Mouse (Mus musculus): Measurements from ENCODE around the gene Cep170b. TPM values are rescaled to one million over a fixed set of nuclear protein-coding genes. Genes with fewer than 3 reads are reported as not detected.

Gene Cep170b
- total RNA-seq, 4 experiments from 2014 or later = 43.6 to 74.0 (median 59.1) TPM

DNA sequence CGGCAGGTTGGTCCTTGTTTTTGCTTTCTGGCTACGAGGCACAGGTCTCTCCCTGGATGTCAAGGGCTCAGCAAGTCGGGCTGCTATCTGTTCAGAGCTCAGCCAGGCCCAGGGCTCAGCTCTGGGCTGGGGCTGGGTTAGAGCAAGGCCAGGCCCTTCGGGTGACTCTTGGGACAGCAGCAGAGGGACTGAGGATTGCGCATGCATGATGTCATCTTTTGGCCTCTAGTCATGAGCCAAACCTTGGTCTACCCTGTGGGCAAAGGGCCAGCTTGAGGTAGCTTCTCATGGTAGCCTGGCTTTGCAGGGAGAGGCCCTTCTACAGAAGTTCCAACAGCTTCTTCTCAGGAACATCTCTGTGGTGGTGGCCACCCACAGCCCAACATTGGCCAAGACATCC lies 43.9 kb downstream of the Cep170b start:
- peak; percentile 79 for DNase-seq

DNA sequence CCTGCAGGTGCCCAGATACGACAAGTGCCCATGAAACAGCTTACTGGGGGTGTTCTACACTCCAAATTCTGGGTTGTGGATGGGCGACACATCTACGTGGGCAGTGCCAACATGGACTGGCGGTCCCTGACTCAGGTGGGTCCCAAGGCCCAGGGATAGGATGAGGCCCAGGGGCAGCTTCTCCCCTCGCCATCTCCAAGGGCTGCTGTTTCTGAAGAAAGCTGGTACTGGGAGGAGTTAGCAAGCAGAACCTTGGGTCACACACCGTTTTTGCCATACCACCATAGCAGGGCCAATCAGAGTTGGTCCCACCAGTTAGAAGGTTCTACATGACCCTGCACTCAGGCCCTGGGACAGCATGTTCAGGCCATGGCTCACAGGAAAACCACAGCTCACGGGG lies 44.7 kb downstream of the Cep170b start:
- no peak for DNase-seq

DNA sequence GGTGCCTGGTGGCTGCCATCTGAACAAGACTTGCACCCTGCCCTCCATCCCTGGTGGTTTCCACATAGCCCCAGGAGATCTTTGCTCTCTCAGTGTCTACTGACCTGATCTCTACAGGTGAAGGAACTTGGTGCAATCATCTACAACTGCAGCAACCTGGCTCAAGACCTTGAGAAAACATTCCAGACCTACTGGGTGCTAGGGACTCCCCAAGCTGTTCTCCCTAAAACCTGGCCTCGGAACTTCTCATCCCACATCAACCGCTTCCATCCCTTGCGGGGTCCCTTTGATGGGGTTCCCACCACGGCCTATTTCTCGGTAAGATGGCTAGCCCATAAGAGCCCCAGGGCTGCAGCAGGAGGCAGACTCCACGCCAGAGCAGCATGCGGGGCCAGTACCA lies 46.3 kb downstream of the Cep170b start:
- DNase-seq = no peak

DNA sequence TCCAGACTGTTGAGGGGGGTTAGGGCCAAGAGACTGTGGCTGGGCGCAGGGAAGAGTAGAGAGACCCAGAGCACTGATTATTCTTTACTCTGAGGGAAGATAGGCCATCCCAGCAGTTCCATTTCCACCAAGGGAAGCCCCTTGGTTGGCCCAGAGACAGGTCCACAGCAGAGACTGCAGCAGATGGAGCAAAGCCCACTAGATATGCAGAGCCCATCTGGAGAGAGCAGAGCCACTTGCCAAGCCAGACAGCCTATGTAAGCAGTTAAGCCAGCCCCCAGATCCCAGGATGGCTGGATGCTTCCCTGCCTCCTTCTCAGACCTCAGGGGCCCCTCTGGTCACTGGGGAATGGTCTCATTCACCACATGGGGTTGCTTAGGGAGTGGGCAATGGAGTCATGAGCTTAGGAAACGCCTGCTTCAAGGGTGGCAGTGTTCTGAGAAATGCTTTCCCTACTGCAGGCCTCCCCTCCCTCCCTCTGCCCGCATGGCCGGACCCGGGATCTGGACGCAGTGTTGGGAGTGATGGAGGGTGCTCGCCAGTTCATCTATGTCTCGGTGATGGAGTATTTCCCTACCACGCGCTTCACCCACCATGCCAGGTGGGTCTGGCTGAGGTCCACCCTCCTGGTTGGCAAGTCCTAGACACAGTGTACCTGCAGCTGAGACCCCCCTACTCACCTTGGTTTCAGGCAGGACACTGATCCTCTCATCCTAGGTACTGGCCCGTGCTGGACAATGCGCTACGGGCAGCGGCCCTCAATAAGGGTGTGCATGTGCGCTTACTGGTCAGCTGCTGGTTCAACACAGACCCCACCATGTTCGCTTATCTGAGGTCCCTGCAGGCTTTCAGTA lies 47.0 kb downstream of the Cep170b start:
- no peak for DNase-seq

DNA sequence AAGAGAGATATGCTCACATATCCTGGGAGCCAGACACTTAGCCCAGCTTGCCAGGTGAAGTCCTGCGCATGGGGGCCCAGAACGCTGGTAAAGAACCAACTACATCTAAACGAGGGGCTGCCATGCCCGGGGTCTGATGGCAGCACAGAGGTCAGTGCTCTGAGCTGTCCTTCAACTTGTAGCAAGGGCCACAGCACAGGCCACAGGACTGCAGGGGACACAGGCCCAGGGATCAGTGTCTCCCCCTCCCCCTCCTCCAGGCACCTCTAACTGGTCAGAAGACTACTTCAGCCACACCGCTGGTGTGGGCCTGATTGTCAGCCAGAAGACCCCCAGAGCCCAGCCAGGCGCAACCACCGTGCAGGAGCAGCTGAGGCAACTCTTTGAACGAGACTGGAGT lies 47.9 kb downstream of the Cep170b start:
- no peak for DNase-seq

DNA sequence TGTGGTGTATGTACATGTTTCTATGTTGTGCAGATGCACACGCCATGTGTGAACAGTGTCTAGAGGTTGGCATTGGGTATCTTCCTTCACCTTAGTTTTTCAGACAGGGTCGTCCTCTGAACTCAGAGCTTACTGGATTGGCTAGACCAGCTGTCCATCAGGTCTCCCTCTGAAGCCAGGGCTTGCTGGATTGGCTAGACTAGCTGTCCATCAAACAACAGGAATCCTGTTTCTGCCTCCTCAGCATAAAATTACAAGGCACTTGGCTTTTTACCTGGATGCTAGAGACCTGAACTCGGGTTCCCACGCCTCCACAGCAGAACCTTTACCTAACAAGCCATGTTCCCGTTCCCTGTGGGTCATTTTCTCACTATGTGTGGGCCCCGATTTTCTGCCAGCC lies 48.8 kb downstream of the Cep170b start:
- DNase-seq = no peak

DNA sequence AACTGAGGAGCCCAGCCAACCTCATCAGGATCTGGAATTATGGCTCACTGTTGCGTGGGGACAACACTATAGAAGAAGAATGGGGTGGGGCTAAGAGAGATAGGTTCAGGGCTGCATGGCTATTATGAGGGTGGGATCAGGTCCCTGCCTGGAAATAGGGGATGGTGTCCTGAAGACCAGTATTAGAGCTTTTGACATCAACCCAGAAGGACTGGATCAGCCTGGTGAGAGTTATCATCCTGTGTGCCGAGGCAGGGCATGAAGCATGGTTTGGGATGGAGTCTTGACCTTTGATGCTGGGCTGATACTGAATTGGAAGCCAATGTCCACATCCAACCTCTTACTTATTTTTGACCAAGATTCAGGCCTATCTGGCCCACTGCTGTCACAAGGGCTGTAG lies 49.5 kb downstream of the Cep170b start:
- no peak for DNase-seq

DNA sequence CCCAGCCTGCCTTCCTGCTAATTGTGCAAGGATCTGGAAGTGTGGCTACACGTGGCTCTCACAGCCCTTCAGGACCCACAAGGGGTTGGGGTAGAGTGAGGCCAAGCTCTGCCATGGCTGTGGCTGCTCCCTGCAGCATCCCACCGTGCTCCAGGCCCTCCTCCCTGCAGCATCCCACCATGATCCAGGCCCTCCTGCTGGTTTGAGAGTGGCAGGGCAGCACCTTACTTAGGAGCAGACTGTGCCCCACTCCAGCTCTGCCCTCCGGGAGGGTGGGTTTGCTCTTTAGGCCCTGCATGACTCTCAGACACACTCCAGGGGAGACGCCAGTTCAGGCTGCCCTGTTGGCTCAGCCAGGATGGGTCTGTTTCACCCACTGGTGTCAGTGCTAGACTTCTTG lies 50.1 kb downstream of the Cep170b start:
- DNase-seq = no peak

DNA sequence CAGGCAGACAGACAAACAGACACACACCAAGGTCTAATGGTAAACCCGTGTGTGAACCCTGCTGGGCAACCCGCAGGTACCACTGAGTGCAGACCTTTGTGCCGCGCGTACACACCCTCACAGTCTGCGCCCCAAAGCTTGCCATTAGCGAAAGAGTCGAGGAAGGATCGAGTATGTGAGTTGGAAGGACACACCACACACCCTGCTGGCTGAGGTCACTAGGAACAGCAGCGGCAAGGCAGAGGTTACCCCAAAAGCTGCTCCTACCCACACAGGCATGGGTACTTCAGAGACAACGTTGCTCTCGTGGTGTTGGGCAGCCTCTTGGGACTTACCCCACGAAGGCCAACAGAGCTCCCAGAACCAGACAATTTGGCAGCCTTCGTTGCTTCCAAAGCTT lies 52.1 kb downstream of the Cep170b start:
- no peak for DNase-seq

DNA sequence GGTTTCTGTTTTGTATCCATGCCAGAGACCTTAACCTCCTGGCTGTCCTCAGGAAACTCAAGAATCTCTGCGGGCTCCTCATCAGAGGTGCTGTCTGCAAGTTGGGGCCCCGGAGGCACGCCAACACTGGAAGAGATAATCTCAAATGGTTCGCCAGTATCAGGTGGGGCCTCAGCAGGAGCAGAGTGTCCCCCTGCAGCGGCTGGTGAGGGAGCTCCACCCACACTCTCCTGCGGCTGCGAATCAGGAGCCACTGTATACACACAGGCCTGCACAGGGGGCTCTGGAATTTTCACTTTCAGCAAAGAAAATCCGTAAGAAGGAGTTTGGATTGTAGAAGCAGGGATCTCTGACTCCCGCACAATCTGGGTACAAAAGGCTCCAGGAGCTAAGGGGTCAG lies 53.1 kb downstream of the Cep170b start:
- DNase-seq = no peak

DNA sequence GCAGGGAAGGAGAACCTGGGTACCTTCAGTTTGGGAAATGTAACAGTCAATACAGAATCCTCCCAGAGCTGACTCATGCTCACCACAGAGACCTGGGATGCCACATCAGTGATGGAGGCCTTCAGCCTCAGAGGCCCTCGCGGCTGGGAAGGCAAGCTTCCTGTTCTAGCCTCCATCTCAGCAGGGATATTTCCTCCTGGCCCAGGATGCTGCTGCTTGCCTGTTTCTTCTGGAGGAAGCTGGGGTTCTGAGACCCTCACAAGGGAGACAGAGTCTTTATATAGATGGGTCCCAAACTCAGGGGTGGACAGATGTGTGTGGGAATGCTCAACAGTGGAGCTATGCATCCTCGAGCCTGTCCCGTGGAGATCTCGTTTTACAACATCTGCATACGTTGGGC lies 53.8 kb downstream of the Cep170b start:
- DNase-seq = no peak

DNA sequence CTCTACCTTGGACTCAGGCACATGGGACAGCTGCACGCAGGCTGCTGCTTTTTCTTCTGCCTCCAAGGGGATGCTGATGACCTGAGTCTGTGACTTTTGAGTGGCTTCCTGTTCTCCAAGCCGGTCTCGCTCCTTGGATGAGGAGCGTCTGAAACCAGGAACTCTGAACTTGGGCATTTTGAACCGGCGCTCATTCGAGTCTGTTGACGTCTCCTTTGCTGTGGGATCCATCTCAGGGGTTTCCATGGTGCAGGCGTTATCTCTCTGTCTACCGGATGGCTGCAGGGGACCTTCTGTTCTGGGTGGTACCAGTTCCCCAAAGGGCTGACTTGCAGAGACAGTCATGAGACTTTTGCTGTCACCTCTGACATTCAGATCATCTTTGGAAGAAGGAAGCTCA lies 54.2 kb downstream of the Cep170b start:
- no peak for DNase-seq

DNA sequence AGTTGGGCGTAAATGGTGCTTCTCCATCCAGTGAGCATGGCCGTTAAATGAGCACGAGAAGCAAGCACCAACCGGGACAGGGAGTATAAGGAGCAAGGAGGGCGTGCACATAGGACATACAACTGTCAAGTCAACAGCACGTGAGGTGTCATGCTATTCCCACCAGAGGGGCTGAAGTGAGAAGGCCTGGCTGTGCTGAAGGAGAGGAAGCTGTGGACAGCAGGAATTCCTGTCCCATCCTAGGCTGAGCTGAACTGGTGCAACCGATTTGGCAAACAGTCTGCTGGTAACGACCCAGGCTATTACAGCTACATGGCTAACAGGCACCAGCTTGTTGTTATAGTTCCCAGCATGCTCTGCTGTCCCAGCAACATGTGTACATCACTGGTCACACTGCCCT lies 70.8 kb downstream of the Cep170b start:
- no peak for DNase-seq

DNA sequence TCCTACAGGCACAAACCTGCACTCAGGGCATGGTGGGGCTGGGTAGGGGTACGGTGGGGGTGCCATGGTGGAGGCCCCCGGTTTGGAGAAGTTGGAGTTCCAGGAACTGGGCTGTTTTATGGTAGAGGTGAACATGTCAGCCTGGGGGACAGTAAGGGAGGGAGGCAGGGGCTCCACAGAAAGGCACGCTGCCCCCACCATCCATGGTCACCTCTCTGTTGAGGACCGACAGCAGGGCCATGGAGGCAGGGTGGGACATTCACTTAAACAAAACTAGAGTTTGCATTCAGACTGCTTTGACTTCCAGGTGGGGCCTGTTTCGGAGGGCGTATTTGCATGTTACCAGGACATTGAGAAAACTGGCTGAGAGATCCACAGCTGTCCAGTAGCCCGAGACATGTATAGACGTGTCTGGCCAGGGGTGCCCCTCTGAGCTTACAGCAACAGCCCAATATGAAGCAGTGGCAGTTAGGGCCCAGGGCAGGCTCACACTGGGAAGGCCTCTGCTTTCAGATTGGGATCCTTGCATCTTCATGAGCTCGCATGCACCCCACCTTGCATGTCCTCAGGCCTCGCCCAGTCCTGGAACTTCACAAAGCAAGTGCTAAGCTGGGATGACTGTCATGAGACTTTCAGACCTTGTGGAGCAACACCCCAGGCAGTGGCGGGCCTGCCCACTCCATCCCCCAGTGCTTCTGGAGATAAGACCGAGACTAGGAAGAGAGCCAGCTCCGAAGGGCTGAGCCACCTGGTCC lies 73.5 kb downstream of the Cep170b start:
- DNase-seq = peak; percentile 36

DNA sequence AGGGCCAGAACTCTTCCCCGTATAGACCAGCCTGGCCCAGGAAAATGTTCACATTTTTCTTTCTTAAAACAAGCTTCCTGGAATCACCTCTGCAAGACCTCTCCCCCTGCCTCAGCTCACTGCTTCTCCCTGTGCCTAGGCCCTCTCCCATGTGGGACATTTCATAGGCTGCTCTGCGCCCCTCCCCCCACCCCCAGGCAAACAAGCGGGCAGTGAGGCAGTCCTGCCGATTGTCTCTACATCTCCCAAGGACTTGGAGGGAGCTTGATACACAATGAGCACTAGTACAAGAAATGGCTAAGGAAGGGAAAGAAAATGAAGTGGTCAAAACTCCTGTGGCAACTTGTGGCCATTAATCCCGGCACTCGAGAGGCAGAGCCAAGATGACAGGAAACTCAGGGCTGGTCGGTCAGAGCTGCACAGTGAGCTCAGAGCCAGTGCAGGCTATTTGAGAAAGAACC lies 74.1 kb downstream of the Cep170b start:
- DNase-seq = no peak

DNA sequence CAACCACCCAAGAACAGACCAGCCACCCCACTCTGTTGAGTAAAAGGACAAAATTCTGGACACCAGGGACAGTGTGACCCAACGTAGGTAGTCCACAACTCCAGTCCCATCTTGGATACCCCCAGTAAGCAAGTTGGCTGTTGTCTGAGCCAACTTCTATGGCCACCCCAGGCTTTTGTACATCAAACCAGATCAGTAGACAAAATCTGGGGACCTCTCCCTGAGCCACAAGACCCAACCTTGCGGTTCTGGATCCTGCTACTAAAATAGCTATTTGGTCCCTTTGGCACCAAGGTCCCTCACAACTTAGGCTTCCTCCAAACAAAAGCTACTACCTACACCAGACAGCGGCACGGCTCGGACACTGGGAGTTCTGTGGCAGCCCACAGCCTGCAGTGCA lies 74.7 kb downstream of the Cep170b start:
- DNase-seq = no peak

DNA sequence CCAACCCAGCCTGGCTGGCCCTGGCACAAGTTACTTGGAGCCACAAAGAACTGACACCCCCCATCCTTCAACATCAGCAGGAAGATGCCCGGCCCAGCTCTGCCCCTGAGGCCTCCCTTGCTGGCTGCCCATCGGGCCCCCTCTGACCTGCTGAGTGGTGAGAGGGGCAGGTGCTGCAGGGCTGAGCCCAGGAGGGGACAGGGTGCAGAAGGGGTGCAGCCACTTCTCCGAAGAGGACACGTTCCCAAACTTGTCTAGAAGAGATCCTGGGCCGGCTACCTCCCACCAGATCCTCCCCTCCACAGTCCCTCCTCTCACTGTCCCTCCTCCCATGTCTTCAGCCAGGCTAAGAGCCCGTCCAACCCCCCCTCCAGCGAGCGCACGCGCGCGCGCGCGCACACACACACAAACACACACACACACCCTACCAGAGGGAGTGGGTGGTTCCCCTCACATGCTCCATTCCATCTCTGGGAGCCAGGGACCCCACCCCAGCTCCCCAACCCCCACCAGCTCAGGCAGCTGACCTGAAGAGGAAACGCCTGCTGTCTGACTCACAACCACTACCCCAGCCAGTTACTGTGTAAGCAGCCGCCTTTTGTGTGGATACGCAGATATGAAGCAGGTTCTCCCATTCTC lies 75.3 kb downstream of the Cep170b start:
- DNase-seq = no peak

Small RNAs within 50 kb of the gene (microRNA-seq; reads per million reads assigned to microRNA genes)
- 0 to 0.18 reads per million in 2 experiments for gene Mir6940

Other genes with a start within 250 kb of the Cep170b start
- gene A530016L24Rik, start 231.0 kb upstream of the Cep170b start, total RNA-seq (2022) = 10 to 100 TPM; 15.9 to 41.5 (median 18.6) TPM
- 10 to 100 TPM in 2 of 4 experiments, 1 to 10 TPM in 2; 9.5 to 15.5 (median 10.5) TPM for gene Tmem179, start 203.7 kb upstream of the Cep170b start, total RNA-seq (2022)
- 10 to 100 TPM; 34.6 to 65.5 (median 48.9) TPM for gene Inf2, start 131.7 kb upstream of the Cep170b start, total RNA-seq (2022)
- gene Adssl1, start 100.4 kb upstream of the Cep170b start, total RNA-seq (2022) = 10 to 100 TPM; 15.2 to 53.1 (median 30.7) TPM
- 10 to 100 TPM; 37.0 to 73.9 (median 51.5) TPM for gene Siva1, start 75.8 kb upstream of the Cep170b start, total RNA-seq (2022)
- gene Akt1, start 45.6 kb upstream of the Cep170b start, total RNA-seq (2022) = 100 to 1,000 TPM; 275 to 460 (median 313) TPM
- 10 to 100 TPM in 3 of 4 experiments, 1 to 10 TPM in 1; 8.7 to 20.1 (median 15.9) TPM for gene Zbtb42, start 41.6 kb upstream of the Cep170b start, total RNA-seq (2022)
- gene Pld4, start 40.2 kb downstream of the Cep170b start, total RNA-seq (2022) = 10 to 100 TPM in 3 of 4 experiments, 1 to 10 TPM in 1; 9.1 to 21.7 (median 15.5) TPM
- gene Ahnak2, start 82.2 kb downstream of the Cep170b start, total RNA-seq (2022) = 10 to 100 TPM in 3 of 4 experiments, 1 to 10 TPM in 1; 7.6 to 17.7 (median 14.5) TPM
- 10 to 100 TPM; 10.6 to 16.1 (median 14.0) TPM for gene Clba1, start 88.5 kb downstream of the Cep170b start, total RNA-seq (2022)
- 10 to 100 TPM; 11.7 to 14.7 (median 13.6) TPM for gene Cdca4, start 109.0 kb downstream of the Cep170b start, total RNA-seq (2022)
- gene Gpr132, start 147.8 kb downstream of the Cep170b start, total RNA-seq (2022) = under 1 TPM; 0.42 to 0.80 (median 0.56) TPM
- 10 to 100 TPM in 1 of 4 experiments, 1 to 10 TPM in 3; 3.7 to 10.1 (median 6.6) TPM for gene Jag2, start 209.3 kb downstream of the Cep170b start, total RNA-seq (2022)
- gene Nudt14, start 221.7 kb downstream of the Cep170b start, total RNA-seq (2022) = 10 to 100 TPM; 29.3 to 45.0 (median 36.1) TPM

Data from adrenal gland, adult 8-10 months (tissue).